Mouse (Mus musculus): Measurements from ENCODE around the gene Myo5a.

Gene Myo5a

DNA sequence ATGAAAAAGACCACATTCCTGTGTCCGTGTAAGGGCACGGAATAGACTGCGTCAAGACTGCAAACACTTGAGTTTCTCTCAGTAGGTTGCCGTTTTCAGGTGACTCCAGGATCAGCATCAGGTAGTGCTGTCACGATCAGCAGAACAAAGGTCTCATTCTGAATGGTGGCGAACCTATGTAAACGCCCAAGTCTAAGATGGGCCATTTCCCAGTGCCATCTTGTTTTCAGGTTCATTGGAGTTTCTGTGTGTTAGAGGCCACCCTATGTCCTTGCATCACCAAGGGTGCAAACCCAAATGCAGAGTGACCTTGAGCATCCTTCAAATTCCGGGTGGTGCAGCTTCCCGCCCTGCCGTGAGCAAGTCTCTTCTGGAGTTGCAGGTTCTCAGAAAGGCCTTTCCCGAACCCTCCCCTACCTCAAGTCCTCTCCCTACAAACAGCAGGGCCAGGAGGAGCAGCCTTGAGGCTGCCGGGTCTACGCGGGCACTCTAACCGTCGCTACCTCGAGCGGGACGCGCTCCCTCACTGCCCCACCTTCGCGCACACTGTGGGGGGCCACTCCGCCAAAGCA lies at the start of gene Myo5a:
Gene Myo5a (plus strand): TSS at position 559 of the 572 bp plus-strand sequence.
- DNase-seq (ENCODE audit: low read depth, low spot score) = peak; percentile 65

GRCm38 (mm10) chr9:75022546-75022945 lies 48.3 kb upstream of the Myo5a start:
- no peak for DNase-seq (ENCODE audit: low read depth, low spot score)

GRCm38 (mm10) chr9:75023150-75023894 lies 47.5 kb upstream of the Myo5a start:
- DNase-seq (ENCODE audit: low read depth, low spot score) = no peak

DNA sequence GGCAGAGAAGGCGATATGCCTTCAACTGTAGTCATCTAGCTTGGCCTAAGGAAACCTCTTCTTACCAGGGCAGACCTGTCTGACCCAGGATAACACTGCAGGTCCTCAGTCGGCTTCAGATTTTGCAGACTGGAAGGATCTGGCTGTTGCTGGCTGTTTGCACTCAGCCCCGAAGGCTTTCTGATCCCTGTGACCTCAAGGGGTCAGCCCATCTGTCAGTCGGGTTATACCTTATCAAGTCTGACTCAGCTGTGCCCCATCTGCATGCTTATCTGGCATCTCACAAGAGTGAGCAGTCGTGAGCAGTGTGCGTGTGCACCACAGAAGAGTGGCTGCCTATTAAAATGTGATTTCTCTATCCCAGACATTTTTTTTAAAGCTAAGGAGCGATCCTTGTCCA lies 46.7 kb upstream of the Myo5a start:
- peak; percentile 51 for DNase-seq (ENCODE audit: low read depth, low spot score)

DNA sequence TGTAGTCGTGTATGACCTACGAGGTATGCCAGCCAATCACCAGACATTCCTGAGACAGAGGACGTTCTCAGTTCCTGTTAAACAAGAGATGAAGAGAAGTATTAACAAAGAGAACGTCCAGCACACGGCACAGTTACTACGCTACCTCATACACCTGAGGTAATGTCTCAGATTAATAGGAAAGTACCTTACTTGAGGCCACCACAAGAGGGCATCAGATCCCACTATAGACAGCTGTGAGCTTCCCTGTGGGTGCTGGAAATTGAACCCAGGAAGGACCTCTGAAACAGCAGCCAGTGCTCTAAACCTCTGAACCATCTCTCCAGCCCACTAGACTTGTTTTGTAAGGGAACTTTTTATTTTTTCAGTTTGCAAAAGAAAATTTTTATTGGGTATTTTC lies 45.1 kb upstream of the Myo5a start:
- peak; percentile 74 for DNase-seq (ENCODE audit: low read depth, low spot score)

DNA sequence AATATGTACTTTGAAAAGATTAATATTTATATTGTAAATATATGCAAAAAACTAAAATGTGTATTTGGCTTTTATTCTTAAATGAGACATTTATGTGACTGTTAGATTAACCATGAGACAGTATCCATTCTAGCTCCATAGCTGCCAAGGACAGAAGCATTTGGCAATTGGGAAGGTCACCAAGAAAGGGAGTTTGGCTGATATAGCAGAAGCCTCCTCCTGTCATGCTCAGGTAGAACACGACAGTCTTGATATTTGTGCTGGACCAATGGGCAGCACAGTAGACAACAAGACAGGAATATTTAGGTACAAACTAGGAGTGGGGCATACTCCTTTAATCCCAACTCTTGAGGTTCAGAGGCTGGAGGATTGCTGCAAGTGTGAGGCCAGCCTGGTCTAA lies 38.4 kb upstream of the Myo5a start:
- no peak for DNase-seq (ENCODE audit: low read depth, low spot score)

- DNase-seq (ENCODE audit: low read depth, low spot score) = no peak
Measured at GRCm38 (mm10) chr9:75033141-75033540, 37.7 kb upstream of the Myo5a start.

- no peak for DNase-seq (ENCODE audit: low read depth, low spot score)
Measured at GRCm38 (mm10) chr9:75034691-75035090, 36.1 kb upstream of the Myo5a start.

- no peak for DNase-seq (ENCODE audit: low read depth, low spot score)
Measured at GRCm38 (mm10) chr9:75035944-75036343, 34.9 kb upstream of the Myo5a start.

GRCm38 (mm10) chr9:75037451-75038356 lies 33.1 kb upstream of the Myo5a start, which contains the start of gene Arpp19:
Arpp19 (plus strand) TSS chr9:75037614.
- peak; percentile 90 for DNase-seq (ENCODE audit: low read depth, low spot score)

GRCm38 (mm10) chr9:75038357-75038688 lies 32.5 kb upstream of the Myo5a start:
- no peak for DNase-seq (ENCODE audit: low read depth, low spot score)

GRCm38 (mm10) chr9:75040566-75040965 lies 30.2 kb upstream of the Myo5a start:
- no peak for DNase-seq (ENCODE audit: low read depth, low spot score)

DNA sequence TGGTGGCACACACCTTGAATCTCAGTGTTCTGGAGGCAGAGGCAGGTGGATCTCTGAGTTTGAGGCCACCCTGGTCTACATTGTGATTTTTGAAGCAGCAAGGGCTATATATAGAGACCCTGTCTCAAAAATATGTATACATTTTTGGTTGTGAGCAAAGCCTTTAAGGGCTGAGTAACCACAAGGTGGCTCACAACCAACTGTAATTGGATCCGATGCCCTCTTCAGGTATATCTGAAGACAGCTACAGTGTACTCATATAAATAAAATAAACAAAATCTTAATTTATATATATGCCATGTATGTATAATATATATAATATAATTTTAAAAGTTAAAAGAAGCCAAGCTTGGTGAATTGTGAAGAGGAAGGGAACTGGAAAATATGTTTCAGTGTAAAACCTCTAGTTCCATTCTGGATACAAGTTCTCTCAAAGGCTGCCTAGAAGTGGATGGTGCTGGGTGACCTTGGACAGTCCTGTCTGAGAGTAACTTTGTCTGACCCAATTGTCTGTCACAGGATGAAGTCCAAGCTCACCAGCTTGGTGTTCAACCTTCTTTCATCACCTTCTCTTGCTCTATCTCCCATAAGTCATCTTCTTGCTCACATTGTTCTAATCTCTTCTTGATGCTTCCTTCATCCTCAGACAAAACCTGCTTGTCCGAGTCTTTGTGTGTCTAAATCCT lies 28.8 kb upstream of the Myo5a start:
- DNase-seq (ENCODE audit: low read depth, low spot score) = no peak

GRCm38 (mm10) chr9:75043191-75043590 lies 27.6 kb upstream of the Myo5a start:
- DNase-seq (ENCODE audit: low read depth, low spot score) = no peak

DNA sequence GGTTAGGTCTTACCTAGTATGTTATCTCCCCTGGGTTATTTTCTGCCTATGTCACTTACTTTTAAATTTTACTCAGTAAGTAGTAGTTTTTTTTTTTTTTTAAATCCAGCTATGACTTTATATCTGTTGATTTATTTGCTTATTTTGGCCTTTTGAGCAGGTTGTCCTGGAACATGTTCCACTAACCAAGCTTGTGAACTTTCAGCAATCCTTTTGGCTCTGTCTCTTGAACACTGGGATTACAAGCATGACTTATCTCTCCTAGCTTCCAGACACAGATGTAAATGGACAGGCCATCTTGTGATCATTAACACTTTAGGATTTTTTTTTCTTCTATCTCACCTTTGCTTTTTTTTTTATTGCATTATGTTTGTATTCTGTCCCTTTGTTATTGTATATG lies 23.7 kb upstream of the Myo5a start:
- DNase-seq (ENCODE audit: low read depth, low spot score) = no peak

DNA sequence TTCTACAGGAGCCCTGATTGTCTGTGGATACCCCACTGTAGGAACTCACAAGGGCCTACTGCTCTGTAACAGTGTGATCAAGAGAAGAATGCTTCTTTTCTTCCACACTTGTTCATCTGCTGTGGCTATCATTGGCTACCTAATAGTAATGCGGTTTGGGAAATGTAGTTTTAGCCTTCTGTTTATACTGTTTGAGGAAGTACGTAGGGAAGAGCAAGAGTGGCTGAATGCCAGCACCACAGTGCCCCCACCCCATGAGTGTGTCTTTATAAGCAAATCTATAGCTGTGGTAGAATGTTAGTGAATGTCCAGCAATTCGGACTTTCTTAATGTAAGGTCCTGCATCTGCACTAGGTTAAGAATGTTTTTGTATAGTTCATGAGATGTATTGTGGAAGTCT lies 21.7 kb upstream of the Myo5a start:
- no peak for DNase-seq (ENCODE audit: low read depth, low spot score)

GRCm38 (mm10) chr9:75050003-75050402 lies 20.8 kb upstream of the Myo5a start:
- DNase-seq (ENCODE audit: low read depth, low spot score) = peak; percentile 47

DNA sequence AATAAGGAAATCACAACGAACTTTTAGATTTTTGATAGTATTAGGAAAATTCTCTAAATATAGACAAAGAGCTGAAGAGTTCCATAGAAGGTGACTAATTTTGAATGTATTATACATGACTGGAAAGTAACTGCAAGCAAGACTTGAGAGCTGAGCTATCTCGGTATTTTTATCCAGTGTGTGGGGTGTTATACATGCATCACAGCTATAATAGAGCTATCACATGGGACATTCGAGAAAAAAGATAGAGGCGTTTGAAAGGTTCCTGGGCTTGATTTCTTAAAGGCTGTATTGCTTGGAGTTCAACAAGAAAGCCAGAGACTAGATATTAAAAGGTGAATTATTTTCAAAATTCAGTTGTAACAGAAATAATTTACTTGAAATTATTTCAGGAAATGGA lies 19.0 kb upstream of the Myo5a start:
- DNase-seq (ENCODE audit: low read depth, low spot score) = no peak

DNA sequence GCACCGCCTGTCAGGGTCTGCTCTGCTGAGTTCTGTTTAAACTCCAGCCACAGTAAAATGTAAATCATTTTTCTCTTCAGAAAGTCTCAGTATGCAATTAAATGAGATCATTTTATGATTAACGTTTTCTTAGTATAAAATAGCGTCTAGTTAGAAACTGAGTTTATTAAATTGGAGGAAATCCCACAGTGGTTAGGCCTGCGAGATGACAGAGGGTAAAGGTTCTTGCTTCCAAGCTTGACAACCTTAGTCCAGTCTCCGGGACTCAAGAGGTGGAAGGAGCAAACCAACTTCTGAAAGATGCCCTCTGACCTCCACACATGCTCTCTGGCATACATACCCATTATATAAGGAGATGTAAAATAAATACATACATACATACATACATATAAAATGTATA lies 15.8 kb upstream of the Myo5a start:
- no peak for DNase-seq (ENCODE audit: low read depth, low spot score)

GRCm38 (mm10) chr9:75064678-75065331 lies 6.0 kb upstream of the Myo5a start:
- DNase-seq (ENCODE audit: low read depth, low spot score) = no peak

DNA sequence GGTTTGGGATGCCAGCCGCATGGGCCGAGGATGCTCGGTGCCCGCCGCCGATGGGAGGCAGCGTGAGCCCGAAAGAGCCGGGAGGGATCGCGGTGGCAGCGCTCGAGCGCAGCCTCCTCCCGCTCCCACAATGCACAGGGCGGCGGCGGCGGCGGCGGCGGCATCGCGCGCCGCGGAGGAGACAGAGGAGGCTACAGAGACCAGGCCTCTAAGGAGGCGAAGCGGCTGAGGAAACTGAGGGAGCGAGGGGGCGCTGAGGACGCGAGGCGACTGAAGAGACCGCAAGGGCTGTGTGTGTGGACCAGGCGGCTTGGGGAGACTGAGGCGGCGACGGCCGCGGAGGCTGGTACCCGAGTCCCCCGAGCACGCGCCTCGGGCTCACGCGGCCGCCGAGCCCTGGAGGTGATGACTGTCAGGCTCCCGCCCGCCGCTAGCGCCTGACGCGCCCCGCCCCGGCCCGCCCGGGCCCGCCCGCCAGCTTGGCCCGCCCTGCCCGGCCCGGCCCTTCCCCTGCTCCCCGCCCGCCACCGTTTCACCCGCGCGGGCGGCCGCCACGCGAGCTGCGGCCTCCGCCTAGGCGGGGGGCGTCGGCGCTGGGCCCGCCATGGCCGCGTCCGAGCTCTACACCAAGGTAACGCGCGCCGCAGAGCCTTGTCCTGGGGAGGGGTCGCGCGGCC lies 352 bp downstream of the Myo5a start:
- peak; percentile 64 for DNase-seq (ENCODE audit: low read depth, low spot score)
